ENCODE assay signal across 15 mouse cellular contexts in the genomic region with DNA sequence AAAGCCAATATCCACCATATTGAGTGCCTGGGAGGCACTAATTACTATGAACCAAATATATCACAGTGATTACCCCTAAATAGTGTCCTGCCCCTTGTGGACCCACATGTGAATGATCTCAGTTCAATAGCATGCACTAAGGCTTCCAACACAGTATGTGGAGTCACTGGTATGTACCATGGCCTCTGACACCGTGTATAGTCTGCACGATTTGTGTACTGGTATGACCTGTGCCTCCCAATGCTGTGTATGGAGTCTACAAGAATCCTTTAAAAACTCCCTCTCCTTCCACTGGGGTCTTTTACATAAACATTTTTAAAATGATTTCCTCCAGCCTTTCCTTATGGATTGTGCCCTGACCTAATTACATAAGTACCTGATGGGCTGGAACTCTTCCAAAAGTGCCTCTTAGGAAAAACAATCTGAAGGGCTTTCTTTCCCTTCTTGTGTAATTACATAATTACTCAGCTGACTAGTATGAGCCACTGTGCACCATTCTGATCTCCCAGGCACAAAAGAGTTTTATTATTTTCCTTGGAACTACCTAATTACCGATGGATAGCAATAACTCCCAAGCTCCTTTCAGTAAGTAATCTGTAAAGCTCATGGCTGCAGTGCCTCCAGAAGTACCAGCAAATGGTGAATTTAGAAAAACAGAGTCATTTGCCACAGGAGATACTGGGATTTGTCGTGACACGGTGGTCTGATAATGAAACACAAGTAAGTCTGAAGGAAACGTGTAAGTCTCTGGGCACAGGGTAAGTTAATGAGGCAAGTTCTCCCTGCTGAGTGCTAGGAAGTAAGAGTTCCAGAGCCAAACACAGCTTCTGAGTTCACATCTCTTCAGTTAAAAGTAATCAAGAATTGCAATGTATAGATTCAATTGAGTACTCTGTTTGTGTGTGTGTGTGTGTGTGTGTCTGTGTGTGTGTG.
DNase-seq lines count a peak whose midpoint lies in the region; ATAC-seq lines count a peak whose summit lies in the region.
"Had no signal": no experiment of that assay in that cellular context is flagged by ENCODE, and none has a peak within 500 bp of the region (broad histone marks: within the 10 kb centered on the region; RNA-seq: fewer than 3 reads in every experiment).

No protein-coding gene starts in this region.

- no peaks in the 10 kb centered on the region for H3K36me3 ChIP-seq in forebrain, embryonic 13.5 days (ENCODE audit: poor library complexity, severe bottlenecking)
- H3K36me3 ChIP-seq: kidney, embryonic 15.5 days had no signal

- H3K27me3 ChIP-seq in forebrain, embryonic 13.5 days, result no peaks in the 10 kb centered on the region
- H3K27me3 ChIP-seq: kidney, embryonic 15.5 days had no signal

- peaks cover 14% of the 10 kb centered on the region for H3K4me1 ChIP-seq in forebrain, embryonic 13.5 days

- H3K9ac ChIP-seq in forebrain, embryonic 13.5 days, result no peak overlapping the region
- H3K9ac ChIP-seq: kidney, embryonic 15.5 days had no signal

- ATAC-seq in forebrain, embryonic 13.5 days, result peak; percentile 67; the same call in 1 of the 2 replicates
- ATAC-seq in cerebellum, adult (ENCODE audit: insufficient number of reproducible peaks, low FRiP score, low TSS enrichment), result no peak; the same call in 1 of the 2 replicates

- H3K9me3 ChIP-seq in forebrain, embryonic 13.5 days (replicated peaks), result no peaks in the 10 kb centered on the region
- H3K9me3 ChIP-seq: kidney, embryonic 15.5 days had no signal

- peak; percentile 66 for DNase-seq in heart, adult 11 months
- DNase-seq in heart, adult 9 months (ENCODE audit: low spot score in 2 of 2), result no peak
- DNase-seq in Muller cell, postnatal 12 days (ENCODE audit: inconsistent ontology term), result peak; percentile 43
- DNase-seq in lung, postnatal 14 days, result peak; percentile 13
- DNase-seq in right cerebral cortex, adult 18-20 months, result no peak
- DNase-seq in kidney, adult 18-20 months, result no peak
- DNase-seq: B cell, adult 2 months; cerebellum, postnatal 36 days; gastrocnemius, postnatal 36 days; heart, postnatal 14 days; layer of hippocampus, adult 9-11 months had no signal

- 37% methylated on average over 6 of the region's 6 CpGs for WGBS in forebrain, embryonic 13.5 days

- H3K4me2 ChIP-seq in forebrain, embryonic 13.5 days, result no peak overlapping the region
- H3K4me2 ChIP-seq: kidney, embryonic 15.5 days had no signal

- no peak overlapping the region for H3K27ac ChIP-seq in forebrain, embryonic 13.5 days
- H3K27ac ChIP-seq: kidney, embryonic 15.5 days had no signal

- H3K4me3 ChIP-seq in forebrain, embryonic 13.5 days, result no peak overlapping the region
- H3K4me3 ChIP-seq: kidney, embryonic 15.5 days; myocyte had no signal

Comparison
In these comparisons a context has a peak if more than half of its experiments do, and no peak if none do; other contexts are left out.
1. DNase-seq: peak in heart, adult 11 months (single experiment), Muller cell, postnatal 12 days (single experiment) and lung, postnatal 14 days (single experiment); none in heart, adult 9 months (0 of 2), right cerebral cortex, adult 18-20 months (single experiment) and kidney, adult 18-20 months (single experiment).